Mouse (Mus musculus) ES-Bruce4 (cell line): Measurements from ENCODE around the gene Pla2g5.

Experiments used
- CTCF ChIP-seq: IDR thresholded peaks from one replicate; pipeline ENCODE4 v1.8.1; 2011; ENCODE audit warnings: low read depth, low read length
- EP300 ChIP-seq: IDR thresholded peaks from 2 replicates; pipeline ENCODE4 v1.6.1; 2011; ENCODE audit warnings: low read depth, low read length; ENCODE audit not compliant: insufficient read depth
- POLR2A ChIP-seq: IDR thresholded peaks from one replicate; pipeline ENCODE4 v1.8.1; 2011; ENCODE audit warnings: low read length; ENCODE audit not compliant: insufficient read depth

GRCm38 (mm10) chr4:138780300-138780699 is 83.0 kb downstream of the Pla2g5 start:
- TF ChIP-seq CTCF (no peak), POLR2A (no peak), EP300 (no peak)
